Mouse (Mus musculus) small intestine, adult 10 weeks (tissue): ENCODE measurements around the gene Kcne3. TPM values are rescaled to one million over a fixed set of nuclear protein-coding genes. Genes with fewer than 3 reads are reported as not detected.

Experiments used
- polyA plus RNA-seq: library from polyadenylated mRNA; stranded (reverse); fragments of 350-450 nt; fragmentation: Illumina TruSeq; extraction: RNeasy Lipid Tissue Mini Kit (QIAGEN cat#74804); gene quantifications from one replicate; pipeline ENCODE4 v1.2.3, GENCODE M21; 2014; ENCODE audit warnings: low replicate concordance

The Kcne3 gene
- polyA plus RNA-seq, result 135 TPM

DNA sequence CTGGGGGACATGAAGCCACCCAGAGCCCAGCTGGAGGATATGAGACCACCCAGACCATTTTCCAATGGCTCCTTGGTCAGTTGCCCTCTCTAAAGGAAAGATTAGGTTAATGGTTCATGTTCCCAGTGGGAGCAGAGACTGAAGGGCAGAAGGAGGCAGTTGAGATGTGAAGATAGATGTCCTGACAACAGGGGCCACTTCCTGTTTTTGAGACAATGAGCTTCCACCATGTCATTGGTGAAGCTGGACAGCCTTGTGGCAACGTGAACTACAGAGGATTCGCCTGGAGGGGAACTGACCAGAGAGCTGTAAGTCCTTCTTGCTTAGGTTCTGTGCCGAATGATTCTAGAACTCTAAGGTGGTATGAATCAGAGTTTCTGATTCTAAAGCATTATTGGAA is at the start of gene Kcne3:
Gene Kcne3 (plus strand): TSS at position 234 of the 400 bp plus-strand sequence.

GRCm38 (mm10) chr7:100159105-100159841 is 17.0 kb upstream of the Kcne3 start, which contains the start of gene Lipt2:
Gene Lipt2, plus strand, starts transcription at chr7:100159277.

DNA sequence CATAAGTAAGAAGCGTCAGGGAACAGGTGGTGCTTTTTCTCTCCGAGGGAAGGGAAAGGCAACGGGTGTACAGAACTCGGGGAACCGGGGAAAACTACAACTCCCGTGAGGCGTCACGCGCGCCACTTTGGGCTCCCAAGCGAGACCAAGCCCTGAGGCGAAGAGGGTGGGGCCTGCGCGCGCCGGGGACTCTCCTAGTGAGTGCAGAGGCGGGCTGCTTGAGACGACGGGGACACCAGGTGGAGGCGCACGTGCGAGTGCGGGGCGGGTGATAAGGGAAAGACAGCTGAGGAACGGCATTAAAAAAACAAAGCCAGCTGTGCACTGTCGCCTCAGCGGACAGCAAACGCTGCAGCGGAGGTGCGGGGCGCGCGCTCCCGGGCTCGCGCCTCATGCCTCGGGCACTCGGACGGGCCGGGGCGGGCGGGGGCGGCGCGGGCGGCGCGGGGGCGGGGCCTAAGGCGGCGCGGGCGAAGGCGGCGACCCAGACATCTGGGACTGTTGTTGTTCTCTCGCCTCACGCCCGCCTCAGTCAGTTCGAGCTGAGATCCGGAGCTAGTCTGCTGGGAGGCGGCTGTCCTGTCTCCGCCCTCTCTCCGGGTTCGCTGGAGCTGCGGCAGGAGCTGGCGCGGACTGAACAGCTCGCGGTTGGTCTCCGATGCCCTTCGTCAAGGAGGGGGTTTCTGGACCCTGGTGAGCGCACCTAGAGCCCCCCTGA is 51.0 kb downstream of the Kcne3 start, which contains the start of gene Pgm2l1:
Gene Pgm2l1 (plus strand): TSS at position 237 of the 718 bp plus-strand sequence.

Other genes starting within 250 kb of the Kcne3 start
- 4.3 TPM for gene Rnf169, start 196.1 kb upstream of the Kcne3 start, polyA plus RNA-seq
- gene Chrdl2, start 170.3 kb upstream of the Kcne3 start, polyA plus RNA-seq, result not detected
- 24.2 TPM for gene Pold3, start 54.9 kb upstream of the Kcne3 start, polyA plus RNA-seq
- gene Lipt2, start 17.2 kb upstream of the Kcne3 start, polyA plus RNA-seq, result 13.8 TPM
- gene Pgm2l1, start 50.9 kb downstream of the Kcne3 start, polyA plus RNA-seq, result 12.7 TPM
- gene P4ha3, start 109.0 kb downstream of the Kcne3 start, polyA plus RNA-seq, result not detected
- 25.6 TPM for gene C2cd3, start 195.7 kb downstream of the Kcne3 start, polyA plus RNA-seq
- 144 TPM for gene Ppme1, start 195.8 kb downstream of the Kcne3 start, polyA plus RNA-seq